Mouse (Mus musculus): ENCODE results near the gene Pygl.

GRCm38 (mm10) chr12:70164741-70165140, 66.5 kb downstream of the Pygl start:
- TF ChIP-seq POLR2A (IDR thresholded peaks at IDR 0.05; ENCODE audit: control insufficient read depth, low read depth, low read length), result no peak
- TF ChIP-seq CTCF (IDR thresholded peaks at IDR 0.05; ENCODE audit: control insufficient read depth, insufficient read depth, insufficient replicate concordance, low read depth, low read length), result no peak

Measured in testis, adult 2 months (tissue).